Mouse (Mus musculus) myocyte (in vitro differentiated cells): ENCODE data around the gene Iscu. TPM values are rescaled to one million over a fixed set of nuclear protein-coding genes. Genes with fewer than 3 reads are reported as not detected.
"Not testable (repeated sequence)": the region's sequence is repeated elsewhere in the genome, so short reads cannot be mapped to it uniquely, and the experiment has no call there.

ENCODE experiments used
- H3K27me3 ChIP-seq: one replicate; pipeline ENCODE4 v1.6.1; 2011; ENCODE audit not compliant: control insufficient read depth, insufficient read depth, insufficient read length
- H3K36me3 ChIP-seq: one replicate; pipeline ENCODE4 v1.6.1; 2011; ENCODE audit not compliant: control insufficient read depth, insufficient read depth
- H3K4me2 ChIP-seq: one replicate; pipeline ENCODE4 v1.6.1; 2011; ENCODE audit warnings: low read depth, control low read depth
- H3K4me3 ChIP-seq: one replicate; pipeline ENCODE4 v1.5.1; 2011; ENCODE audit warnings: mild to moderate bottlenecking, control low read depth, moderate library complexity
- H3K79me2 ChIP-seq: one replicate; pipeline ENCODE4 v1.6.1; 2011; ENCODE audit not compliant: control insufficient read depth, insufficient read depth
- H3ac ChIP-seq: one replicate; pipeline ENCODE4 v1.6.1; 2011; ENCODE audit not compliant: control insufficient read depth, insufficient read length
- CEBPB ChIP-seq: IDR thresholded peaks from 2 replicates; pipeline ENCODE4 v1.6.1; 2011; ENCODE audit warnings: mild to moderate bottlenecking, moderate library complexity; ENCODE audit not compliant: poor library complexity, insufficient read depth, severe bottlenecking
- E2F4 ChIP-seq: IDR thresholded peaks from one replicate; pipeline ENCODE4 v1.6.1; 2011; ENCODE audit warnings: mild to moderate bottlenecking, control low read depth, moderate library complexity; ENCODE audit not compliant: insufficient read depth
- MAX ChIP-seq: IDR thresholded peaks from one replicate; pipeline ENCODE4 v1.6.1; 2011; ENCODE audit warnings: low read depth, mild to moderate bottlenecking, control low read depth
- MYOD1 ChIP-seq, 3 experiments: IDR thresholded peaks; one replicate each; pipeline ENCODE4 v1.6.1; 2011; ENCODE audit warnings: control low read depth in 2 of 3, low read depth in 2 of 3, mild to moderate bottlenecking in 2 of 3, moderate library complexity in 1 of 3; ENCODE audit not compliant: insufficient read length in 2 of 3, control insufficient read depth in 1 of 3
- MYOG ChIP-seq, 3 experiments: IDR thresholded peaks; one replicate each; pipeline ENCODE4 v1.6.1; 2011; ENCODE audit warnings: control low read depth in 2 of 3, low read depth in 2 of 3, mild to moderate bottlenecking in 2 of 3; ENCODE audit not compliant: insufficient read length in 2 of 3, control insufficient read depth in 1 of 3, insufficient read depth in 1 of 3
- POLR2A ChIP-seq: IDR thresholded peaks from one replicate; pipeline ENCODE4 v1.6.1; 2011; ENCODE audit warnings: low read depth, mild to moderate bottlenecking, control low read depth, moderate library complexity; ENCODE audit not compliant: insufficient read length
- POLR2AphosphoS2 ChIP-seq: IDR thresholded peaks from one replicate; pipeline ENCODE4 v1.6.1; 2011; ENCODE audit warnings: low read depth, control low read depth; ENCODE audit not compliant: insufficient read length
- REST ChIP-seq: IDR thresholded peaks from one replicate; pipeline ENCODE4 v1.6.1; 2011; ENCODE audit warnings: mild to moderate bottlenecking, control low read depth, moderate library complexity; ENCODE audit not compliant: insufficient read depth, insufficient read length
- SRF ChIP-seq: IDR thresholded peaks from one replicate; pipeline ENCODE4 v1.6.1; 2011; ENCODE audit warnings: low read depth; ENCODE audit not compliant: control insufficient read depth, insufficient read length
- TCF12 ChIP-seq: IDR thresholded peaks from one replicate; pipeline ENCODE4 v1.6.1; 2011; ENCODE audit warnings: mild to moderate bottlenecking, control low read depth; ENCODE audit not compliant: poor library complexity, insufficient read depth, severe bottlenecking
- TCF3 ChIP-seq: IDR thresholded peaks from one replicate; pipeline ENCODE4 v1.6.1; 2011; ENCODE audit warnings: low read depth, control low read depth; ENCODE audit not compliant: insufficient read length
- USF1 ChIP-seq: IDR thresholded peaks from one replicate; pipeline ENCODE4 v1.6.1; 2011; ENCODE audit warnings: low read depth, mild to moderate bottlenecking, control low read depth, moderate library complexity
- polyA plus RNA-seq: library from polyadenylated mRNA; unstranded; fragments of >200 nt; fragmentation: generic; extraction: Trizol; gene quantifications from one replicate; pipeline ENCODE4 v1.2.1, GENCODE M21; 2012; ENCODE audit warnings: missing spikeins

Gene Iscu
- polyA plus RNA-seq, 1 experiment = 163 TPM

GRCm38 (mm10) chr5:113782624-113783023, 10.1 kb downstream of the Iscu start:
- Histone ChIP-seq H3K4me3 (no peak overlapping the region), H3ac (no peak overlapping the region), H3K36me3 (no peaks in the 10 kb centered on the region), H3K4me2 (peak overlapping the region; percentile 41), H3K79me2 (no peaks in the 10 kb centered on the region), H3K27me3 (no peaks in the 10 kb centered on the region)
- no peak for TF ChIP-seq TCF3
- TF ChIP-seq MYOG (IDR thresholded peaks at IDR 0.05; ENCODE audit: control insufficient read depth in 1 of 3, insufficient read depth in 1 of 3, insufficient read length in 2 of 3, low read depth in 2 of 3) = no peak
- TF ChIP-seq E2F4 = no peak
- TF ChIP-seq POLR2A = no peak
- TF ChIP-seq REST = no peak
- TF ChIP-seq USF1 = no peak
- TF ChIP-seq POLR2AphosphoS2 = no peak
- no peak for TF ChIP-seq MYOD1 (IDR thresholded peaks at IDR 0.05; ENCODE audit: control insufficient read depth in 1 of 3, insufficient read length in 2 of 3, low read depth in 2 of 3)
- TF ChIP-seq MAX = no peak
- TF ChIP-seq CEBPB = no peak
- TF ChIP-seq TCF12 = no peak

DNA sequence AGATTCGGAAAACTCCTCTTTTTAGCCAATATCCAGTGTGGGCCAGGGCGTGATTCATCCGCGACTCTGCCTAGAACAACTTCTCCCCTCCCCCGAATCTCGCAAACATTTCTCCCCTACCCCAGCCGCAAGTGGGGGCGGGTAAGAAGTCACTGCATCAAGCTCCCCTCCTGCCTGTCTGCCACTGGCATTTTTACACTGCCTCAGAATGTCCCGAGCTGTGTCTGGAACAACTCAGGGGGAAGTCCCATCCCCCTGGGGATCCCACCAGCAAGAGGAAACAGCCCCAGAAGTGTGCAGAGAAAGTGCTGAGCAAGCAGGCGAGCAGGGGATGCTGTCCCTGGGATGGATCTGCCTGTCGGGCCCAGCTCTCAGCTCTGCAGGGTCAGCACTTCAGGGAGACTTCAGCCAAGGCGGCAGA, 11.0 kb downstream of the Iscu start:
- Histone ChIP-seq H3K4me3 (no peak overlapping the region), H3K27me3 (no peaks in the 10 kb centered on the region), H3ac (no peak overlapping the region), H3K4me2 (peak overlapping the region; percentile 41), H3K79me2 (no peaks in the 10 kb centered on the region), H3K36me3 (no peaks in the 10 kb centered on the region)
- no peak for TF ChIP-seq POLR2A
- no peak for TF ChIP-seq E2F4
- TF ChIP-seq CEBPB = no peak
- TF ChIP-seq TCF3 = no peak
- TF ChIP-seq USF1 = no peak
- TF ChIP-seq MYOD1 (IDR thresholded peaks at IDR 0.05; ENCODE audit: control insufficient read depth in 1 of 3, insufficient read length in 2 of 3, low read depth in 2 of 3) = no peak
- no peak for TF ChIP-seq POLR2AphosphoS2
- TF ChIP-seq MYOG (IDR thresholded peaks at IDR 0.05; ENCODE audit: control insufficient read depth in 1 of 3, insufficient read depth in 1 of 3, insufficient read length in 2 of 3, low read depth in 2 of 3) = no peak
- TF ChIP-seq TCF12 = no peak
- TF ChIP-seq SRF = no peak
- TF ChIP-seq REST = no peak
- no peak for TF ChIP-seq MAX

DNA sequence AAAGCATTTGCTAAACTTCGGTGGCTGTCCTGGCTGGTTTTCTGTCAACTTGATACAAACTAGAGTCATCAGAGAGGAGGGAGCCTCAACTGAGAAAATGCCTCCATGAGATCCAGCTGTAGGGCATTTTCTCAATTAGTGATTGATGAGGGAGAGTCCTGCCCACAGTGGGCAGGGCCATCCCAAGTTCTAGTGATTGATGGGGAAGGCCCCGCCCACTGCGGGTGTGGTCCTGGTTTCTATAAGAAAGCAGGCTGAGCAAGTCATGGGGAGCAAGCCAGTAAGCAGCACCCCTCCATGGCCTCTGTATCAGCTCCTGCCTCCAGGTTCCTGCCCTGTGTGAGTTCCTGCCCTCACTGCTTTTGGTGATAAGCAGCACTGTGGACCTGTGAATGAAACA, 11.6 kb downstream of the Iscu start:
- not testable (repeated sequence) for H3ac ChIP-seq, H3K36me3 ChIP-seq, H3K79me2 ChIP-seq, H3K27me3 ChIP-seq, H3K4me3 ChIP-seq
- H3K4me2 ChIP-seq = peak overlapping the region; percentile 41

DNA sequence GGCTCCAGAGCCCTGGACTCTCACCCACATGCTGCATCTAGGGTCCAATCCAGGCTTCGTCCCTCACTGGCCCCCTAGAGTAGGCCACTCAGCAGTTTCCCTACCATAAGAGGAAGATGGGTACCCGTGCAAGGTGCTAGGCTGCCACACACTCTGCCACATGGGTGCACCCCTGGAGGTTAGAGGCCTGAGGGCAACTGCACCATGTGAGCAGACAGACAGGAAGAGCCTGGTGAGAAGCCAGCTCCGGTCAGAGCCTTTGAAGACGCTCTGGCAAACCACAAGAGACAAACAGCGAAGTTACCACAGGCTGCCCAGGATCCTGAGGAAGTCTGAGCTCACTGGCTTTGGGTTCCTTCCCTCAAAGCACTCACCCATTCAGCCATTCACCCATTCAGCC, 14.4 kb downstream of the Iscu start:
- H3K4me2 ChIP-seq = no peak overlapping the region
- TF ChIP-seq MYOG (IDR thresholded peaks at IDR 0.05; ENCODE audit: control insufficient read depth in 1 of 3, insufficient read depth in 1 of 3, insufficient read length in 2 of 3, low read depth in 2 of 3) = no peak
- no peak for TF ChIP-seq E2F4
- TF ChIP-seq MYOD1 (IDR thresholded peaks at IDR 0.05; ENCODE audit: control insufficient read depth in 1 of 3, insufficient read length in 2 of 3, low read depth in 2 of 3) = no peak
- TF ChIP-seq TCF3 = no peak
- TF ChIP-seq MAX = no peak
- TF ChIP-seq POLR2A = no peak
- no peak for TF ChIP-seq TCF12
- no peak for TF ChIP-seq POLR2AphosphoS2
- TF ChIP-seq CEBPB = no peak
- TF ChIP-seq REST = no peak
- no peak for TF ChIP-seq USF1
- TF ChIP-seq SRF = no peak
- no peaks in the 10 kb centered on the region for H3K27me3 ChIP-seq
- no peaks in the 10 kb centered on the region for H3K79me2 ChIP-seq
- no peak overlapping the region for H3ac ChIP-seq
- H3K4me3 ChIP-seq = no peak overlapping the region
- H3K36me3 ChIP-seq = no peaks in the 10 kb centered on the region

GRCm38 (mm10) chr5:113788645-113789044, 16.1 kb downstream of the Iscu start:
- peak overlapping the region; percentile 58 for H3K4me2 ChIP-seq
- H3K4me3 ChIP-seq = no peak overlapping the region
- no peaks in the 10 kb centered on the region for H3K27me3 ChIP-seq
- no peak for TF ChIP-seq E2F4
- no peak for TF ChIP-seq REST
- no peak for TF ChIP-seq POLR2AphosphoS2
- peak; percentile 15 to 71 (median 54) for TF ChIP-seq MYOG (IDR thresholded peaks at IDR 0.05; ENCODE audit: control insufficient read depth in 1 of 3, insufficient read depth in 1 of 3, insufficient read length in 2 of 3, low read depth in 2 of 3)
- no peak for TF ChIP-seq CEBPB
- TF ChIP-seq TCF3 = no peak
- TF ChIP-seq USF1 = no peak
- TF ChIP-seq SRF = no peak
- TF ChIP-seq MYOD1 (IDR thresholded peaks at IDR 0.05; ENCODE audit: control insufficient read depth in 1 of 3, insufficient read length in 2 of 3, low read depth in 2 of 3) = peak; percentile 11 to 78 (median 59)
- TF ChIP-seq POLR2A = no peak
- TF ChIP-seq MAX = no peak
- peak; percentile 48 for TF ChIP-seq TCF12
- H3K36me3 ChIP-seq = no peaks in the 10 kb centered on the region
- no peaks in the 10 kb centered on the region for H3K79me2 ChIP-seq
- no peak overlapping the region for H3ac ChIP-seq
